Comparison of ENCODE assay signal across 14 mouse cellular contexts in genomic region chr11:120134847-120135530, GRCm38 (mm10). TPM values are rescaled to one million over a fixed set of nuclear protein-coding genes. Genes with fewer than 3 reads are reported as not detected.
DNase-seq lines count a peak whose midpoint lies in the region; ATAC-seq and TF ChIP-seq lines count a peak whose summit lies in the region.
"Had no signal": no experiment of that assay in that cellular context is flagged by ENCODE, and none has a peak within 500 bp of the region (broad histone marks: within the 10 kb centered on the region; RNA-seq: fewer than 3 reads in every experiment).

No protein-coding gene starts in this region.

- peaks cover 57% of the 10 kb centered on the region for H3K4me1 ChIP-seq in heart, embryonic 16.5 days (ENCODE audit: control insufficient read depth, insufficient read depth, low read length)
- peaks cover 35% of the 10 kb centered on the region for H3K4me1 ChIP-seq in liver, postnatal 0 days (ENCODE audit: insufficient read depth)

- TF ChIP-seq EP300 in liver, postnatal 0 days (IDR thresholded peaks at IDR 0.05; ENCODE audit: low read depth), result no peak

- H3K36me3 ChIP-seq in heart, embryonic 16.5 days (ENCODE audit: control insufficient read depth, insufficient read depth), result peaks cover 27% of the 10 kb centered on the region
- H3K36me3 ChIP-seq in liver, postnatal 0 days (replicated peaks; ENCODE audit: insufficient read depth, low read length), result peaks cover 40% of the 10 kb centered on the region

- no peaks in the 10 kb centered on the region for H3K27me3 ChIP-seq in heart, embryonic 16.5 days (ENCODE audit: control insufficient read depth, insufficient read depth, low read length)
- no peaks in the 10 kb centered on the region for H3K27me3 ChIP-seq in liver, postnatal 0 days (ENCODE audit: insufficient read depth, low read length)
- H3K27me3 ChIP-seq: forebrain, embryonic 12.5 days; hindbrain, embryonic 13.5 days had no signal

- H3K4me3 ChIP-seq in heart, embryonic 16.5 days (ENCODE audit: low read length), result no peak overlapping the region
- no peak overlapping the region for H3K4me3 ChIP-seq in liver, postnatal 0 days (ENCODE audit: low read depth, low read length)
- H3K4me3 ChIP-seq: forebrain, embryonic 12.5 days; hindbrain, embryonic 13.5 days had no signal

- TF ChIP-seq CTCF in liver, postnatal 0 days (IDR thresholded peaks at IDR 0.05; ENCODE audit: low read depth), result no peak

- peak overlapping the region; percentile 2; the same call in 1 of the 2 replicates for H3K4me2 ChIP-seq in heart, embryonic 16.5 days (ENCODE audit: low read depth, low read length)
- no peak overlapping the region for H3K4me2 ChIP-seq in liver, postnatal 0 days (ENCODE audit: low read depth, low read length)
- H3K4me2 ChIP-seq: forebrain, embryonic 12.5 days; hindbrain, embryonic 13.5 days had no signal

- ATAC-seq in heart, embryonic 16.5 days (replicated peaks; ENCODE audit: extremely low read depth, insufficient read depth, low FRiP score), result peak; percentile 50
- peak; percentile 85 for ATAC-seq in liver, postnatal 0 days

- no peak overlapping the region for H3K9ac ChIP-seq in heart, embryonic 16.5 days (ENCODE audit: low read length)
- H3K9ac ChIP-seq in liver, postnatal 0 days (replicated peaks), result no peak overlapping the region
- H3K9ac ChIP-seq: forebrain, embryonic 12.5 days; hindbrain, embryonic 13.5 days; liver, embryonic 14.5 days had no signal

- peak; percentile 30 for DNase-seq in adrenal gland, postnatal 10 days
- DNase-seq in adrenal gland, postnatal 4 days (ENCODE audit: low spot score in 2 of 2), result no peak
- DNase-seq in kidney, postnatal 36 days, result peak; percentile 46 to 59
- no peak for DNase-seq in kidney, postnatal 14 days
- DNase-seq in liver, postnatal 0 days, result peak; percentile 75
- no peak for DNase-seq in cerebellum, adult 11-12 months
- no peak for DNase-seq in c-Kit-positive CD71-positive TER-119-positive erythroid progenitor cells, embryonic 14.5 days (ENCODE audit: low spot score)
- DNase-seq: cerebellum, adult 9-10 months; kidney, postnatal 10 days; thymus, adult 18-20 months had no signal

- no peaks in the 10 kb centered on the region for H3K9me3 ChIP-seq in heart, embryonic 16.5 days (replicated peaks; ENCODE audit: control insufficient read depth, low read length)
- H3K9me3 ChIP-seq in liver, postnatal 0 days (ENCODE audit: low read length), result no peaks in the 10 kb centered on the region
- H3K9me3 ChIP-seq: forebrain, embryonic 12.5 days; hindbrain, embryonic 13.5 days had no signal

- H3K27ac ChIP-seq in heart, embryonic 16.5 days (ENCODE audit: low read length), result peak overlapping the region; percentile 94
- peak overlapping the region; percentile 72 for H3K27ac ChIP-seq in liver, postnatal 0 days (ENCODE audit: low read depth)
- H3K27ac ChIP-seq: forebrain, embryonic 12.5 days; hindbrain, embryonic 13.5 days; liver, embryonic 14.5 days had no signal

- 45% methylated on average over 9 of the region's 9 CpGs for WGBS in heart, embryonic 16.5 days
- WGBS in liver, postnatal 0 days (ENCODE audit: insufficient replicate concordance), result 60% methylated on average over 9 of the region's 9 CpGs

RNA-seq across cellular contexts. Expression of gene Slc38a10, which starts 16.2 kb away (rescaled TPM):
- 100 to 1,000 TPM; 113 to 117 TPM for total RNA-seq in adrenal gland, postnatal 10 days (2021)
- 100 to 1,000 TPM; 132 to 147 TPM for total RNA-seq in adrenal gland, postnatal 4 days (2021)
- polyA plus RNA-seq in heart, embryonic 16.5 days (2015; fragmentation: Nextera tagmentation; extraction: Ambion mirVana), result 87.3 and 93.5 TPM in 2 replicates
- polyA plus RNA-seq in liver, postnatal 0 days (2015; fragmentation: Nextera tagmentation; extraction: Ambion mirVana), result 25.0 and 28.0 TPM in 2 replicates

RNA-seq across cellular contexts. Expression of gene Ndufaf8, which starts 36.3 kb away (rescaled TPM):
- 10 to 100 TPM; 53.1 to 53.9 TPM for total RNA-seq in adrenal gland, postnatal 10 days (2021)
- total RNA-seq in adrenal gland, postnatal 4 days (2021), result 10 to 100 TPM; 50.2 to 53.5 TPM
- 92.6 and 101 TPM in 2 replicates for polyA plus RNA-seq in heart, embryonic 16.5 days (2015; fragmentation: Nextera tagmentation; extraction: Ambion mirVana)
- 63.4 and 65.4 TPM in 2 replicates for polyA plus RNA-seq in liver, postnatal 0 days (2015; fragmentation: Nextera tagmentation; extraction: Ambion mirVana)

RNA-seq across cellular contexts. Expression of gene Tepsin, which starts 36.5 kb away (rescaled TPM):
- 10 to 100 TPM in 1 of 2 experiments, 1 to 10 TPM in 1; 9.0 to 13.2 TPM for total RNA-seq in adrenal gland, postnatal 10 days (2021)
- total RNA-seq in adrenal gland, postnatal 4 days (2021), result 10 to 100 TPM; 14.8 to 16.9 TPM
- 16.3 and 16.9 TPM in 2 replicates for polyA plus RNA-seq in heart, embryonic 16.5 days (2015; fragmentation: Nextera tagmentation; extraction: Ambion mirVana)
- 3.8 and 4.2 TPM in 2 replicates for polyA plus RNA-seq in liver, postnatal 0 days (2015; fragmentation: Nextera tagmentation; extraction: Ambion mirVana)

RNA-seq across cellular contexts. Expression of gene Cep131, which starts 48.4 kb away (rescaled TPM):
- 10 to 100 TPM; 52.2 to 87.4 TPM for total RNA-seq in adrenal gland, postnatal 10 days (2021)
- 100 to 1,000 TPM; 247 to 275 TPM for total RNA-seq in adrenal gland, postnatal 4 days (2021)
- 13.2 and 14.5 TPM in 2 replicates for polyA plus RNA-seq in heart, embryonic 16.5 days (2015; fragmentation: Nextera tagmentation; extraction: Ambion mirVana)
- polyA plus RNA-seq in liver, postnatal 0 days (2015; fragmentation: Nextera tagmentation; extraction: Ambion mirVana), result 3.1 and 3.9 TPM in 2 replicates

Comparison
In these comparisons a context has a peak if more than half of its experiments do, and no peak if none do; other contexts are left out.
1. DNase-seq: peak in adrenal gland, postnatal 10 days (single experiment), kidney, postnatal 36 days (2 of 2) and liver, postnatal 0 days (single experiment); none in adrenal gland, postnatal 4 days (0 of 2), kidney, postnatal 14 days (single experiment), cerebellum, adult 11-12 months (single experiment) and c-Kit-positive CD71-positive TER-119-positive erythroid progenitor cells, embryonic 14.5 days (single experiment).